Mouse (Mus musculus) CD4-positive naive resting alpha-beta T cell, adult 57 days (primary cell): Measurements from ENCODE around the gene Ptpn5. TPM values are rescaled to one million over a fixed set of nuclear protein-coding genes. Genes with fewer than 3 reads are reported as not detected.

Source experiments
- total RNA-seq: library from RNA; stranded (reverse); gene quantifications from one replicate; pipeline ENCODE4 v1.2.4, GENCODE M21; 2023

The Ptpn5 gene
- 1.4 TPM for total RNA-seq

GRCm38 (mm10) chr7:47133331-47133730 lies at the start of gene Ptpn5:
Gene Ptpn5, minus strand, starts transcription at chr7:47133684.

GRCm38 (mm10) chr7:47050366-47050765 lies 83.1 kb downstream of the Ptpn5 start, which contains the start of gene Tmem86a:
Gene Tmem86a, plus strand, starts transcription at chr7:47050601.

Other genes with a start within 250 kb of the Ptpn5 start
- 60.4 TPM for gene Tsg101, start 213.7 kb downstream of the Ptpn5 start, total RNA-seq
- 5.1 TPM for gene Uevld, start 175.2 kb downstream of the Ptpn5 start, total RNA-seq
- not detected for gene Gm9999, start 150.1 kb downstream of the Ptpn5 start, total RNA-seq
- 68.5 TPM for gene Spty2d1, start 125.3 kb downstream of the Ptpn5 start, total RNA-seq
- gene Tmem86a, start 83.1 kb downstream of the Ptpn5 start, total RNA-seq, result 4.2 TPM
- gene Mrgpra6, start 71.2 kb upstream of the Ptpn5 start, total RNA-seq, result not detected
- gene Mrgpra9, start 119.2 kb upstream of the Ptpn5 start, total RNA-seq, result not detected
- gene Mrgpra1, start 220.6 kb upstream of the Ptpn5 start, total RNA-seq, result not detected